Mouse (Mus musculus): Measurements from ENCODE around the gene Cdadc1.
A peak's percentile ranks its signal among the peaks of the same experiment; 100 is the strongest.

Gene Cdadc1

DNA sequence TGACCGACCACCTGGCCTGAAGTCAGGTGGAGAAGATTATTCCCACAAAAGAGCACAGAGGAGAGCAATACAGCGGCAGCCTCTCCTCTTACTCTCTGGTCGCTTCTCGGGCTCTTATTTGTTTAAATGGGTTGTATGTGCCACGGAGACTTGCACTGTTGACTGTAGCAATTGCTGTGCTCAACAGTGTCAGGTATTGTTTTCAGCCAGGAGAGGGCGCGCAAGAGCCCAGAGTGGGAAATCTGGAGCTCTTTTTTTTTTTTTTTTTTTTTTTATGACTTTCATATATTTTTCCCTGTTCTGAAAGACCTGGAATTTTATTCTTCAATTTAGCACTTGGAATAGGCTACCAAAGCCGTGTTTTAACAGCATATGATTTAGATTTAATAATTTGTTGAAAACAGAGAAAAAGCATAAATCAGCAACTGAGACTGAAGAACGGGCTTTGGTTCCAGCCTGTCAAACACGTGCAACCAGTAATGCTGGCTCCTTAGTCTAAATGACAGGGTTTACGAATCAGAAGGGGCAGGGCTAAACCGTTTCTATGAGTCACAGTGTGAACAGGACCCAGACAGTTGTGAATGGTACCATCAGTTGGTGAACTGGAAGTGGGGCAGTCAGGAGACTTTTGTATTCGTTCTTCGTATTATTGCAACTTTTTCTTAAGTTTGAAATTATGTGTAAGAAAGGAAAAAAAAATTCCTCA is 15.3 kb upstream of the Cdadc1 start:
- DNase-seq (ENCODE audit: low read depth), result peak; percentile 72

DNA sequence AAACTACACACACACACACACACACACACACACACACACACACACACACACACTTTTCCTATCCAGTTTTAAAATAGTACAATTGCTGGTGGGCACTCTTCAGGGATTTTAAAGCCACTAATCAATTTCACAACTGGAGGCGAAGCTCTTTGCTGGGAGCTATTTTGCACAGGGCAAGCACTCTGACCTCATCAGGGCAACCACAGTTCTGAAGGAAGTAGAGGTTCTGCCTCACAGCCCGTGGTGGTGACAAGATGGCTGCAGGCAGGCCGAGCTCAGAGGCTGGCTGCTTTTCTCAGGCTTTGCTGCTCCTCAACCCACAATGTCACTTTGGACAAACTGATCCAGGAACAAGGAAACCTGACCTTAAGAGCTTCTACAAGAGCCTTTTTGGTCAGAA is 9.3 kb upstream of the Cdadc1 start:
- DNase-seq (ENCODE audit: low read depth), result no peak

DNA sequence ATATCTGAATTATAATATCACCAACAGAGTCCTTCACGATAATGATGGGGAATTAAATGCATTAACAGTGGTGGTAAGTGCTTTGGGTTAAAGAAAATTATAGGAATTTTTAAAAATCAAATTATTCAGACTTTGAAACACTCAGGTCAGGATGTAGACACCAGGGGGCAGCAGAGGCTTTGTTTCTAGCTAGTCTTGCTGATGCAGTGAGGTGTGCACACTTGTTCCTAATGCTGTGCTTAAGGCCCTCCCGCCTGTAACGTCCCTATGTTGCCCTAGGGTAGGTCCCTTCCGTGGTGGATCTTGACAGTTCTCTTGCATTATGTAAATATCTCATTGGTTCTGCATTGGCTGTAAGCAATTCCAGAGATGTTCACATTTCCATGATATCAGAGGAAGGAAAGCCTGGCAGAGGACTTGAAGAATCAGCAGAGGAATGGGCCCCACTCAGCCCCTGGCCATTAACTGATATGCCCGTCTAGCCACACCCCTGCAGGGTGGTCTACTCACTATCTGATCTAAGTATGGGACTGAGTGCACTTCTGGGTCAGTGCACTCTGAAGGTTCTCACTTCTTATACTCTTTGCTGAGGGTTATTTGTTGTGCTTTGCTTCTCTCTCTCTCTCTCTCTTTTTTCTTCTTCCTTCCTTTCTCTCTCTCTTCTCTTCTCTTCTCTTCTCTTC is 8.1 kb upstream of the Cdadc1 start:
- DNase-seq (ENCODE audit: low read depth), result peak; percentile 81

DNA sequence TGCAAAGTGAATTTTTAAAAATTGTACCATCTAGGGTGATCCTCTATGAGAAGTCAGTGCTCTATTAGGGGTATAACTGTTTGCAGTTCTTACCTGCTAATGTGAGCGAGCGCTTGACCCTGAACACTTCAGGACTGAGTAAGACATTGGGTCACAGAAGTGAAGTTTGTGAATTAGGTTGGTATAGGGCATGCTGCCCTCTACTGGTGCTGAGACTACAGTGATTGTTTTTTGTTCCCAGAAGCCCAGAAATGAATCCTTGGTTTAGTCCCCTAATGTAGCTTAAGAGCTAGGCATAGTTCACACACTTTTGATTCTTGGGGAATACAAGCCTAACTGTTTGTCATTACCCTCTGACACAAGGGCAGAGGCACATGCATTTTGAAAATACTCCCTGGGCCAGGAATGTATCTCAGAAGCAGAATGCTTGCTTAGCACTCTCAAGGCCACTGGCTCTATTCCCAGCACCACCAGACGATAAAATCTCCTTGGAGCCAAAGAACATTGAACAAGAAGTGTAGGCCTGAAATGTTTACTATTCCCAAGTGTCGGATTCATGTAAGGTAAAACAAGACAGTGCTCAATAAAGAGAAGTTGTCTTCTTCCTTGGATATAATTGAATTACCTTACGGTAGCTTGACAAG is 6.4 kb upstream of the Cdadc1 start:
- peak; percentile 61 for DNase-seq (ENCODE audit: low read depth)

DNA sequence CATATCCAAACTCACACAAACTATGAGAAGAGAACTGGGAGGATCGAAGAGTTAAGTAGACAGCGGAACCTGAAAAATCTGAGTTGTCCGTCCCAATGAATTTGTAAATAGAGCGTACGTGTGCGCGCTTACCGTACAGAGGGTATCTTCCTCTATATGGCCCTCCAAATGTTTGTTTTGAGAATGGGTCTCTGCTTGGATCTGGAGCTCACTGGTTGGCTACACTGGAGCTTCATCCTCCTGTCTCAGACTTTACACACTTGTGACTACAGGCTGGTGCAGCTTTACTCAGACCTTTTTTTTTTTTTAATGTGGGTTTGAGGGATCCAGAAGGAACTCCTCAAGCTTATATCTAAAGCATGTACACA is 485 bp upstream of the Cdadc1 start:
- DNase-seq (ENCODE audit: low read depth), result no peak

DNA sequence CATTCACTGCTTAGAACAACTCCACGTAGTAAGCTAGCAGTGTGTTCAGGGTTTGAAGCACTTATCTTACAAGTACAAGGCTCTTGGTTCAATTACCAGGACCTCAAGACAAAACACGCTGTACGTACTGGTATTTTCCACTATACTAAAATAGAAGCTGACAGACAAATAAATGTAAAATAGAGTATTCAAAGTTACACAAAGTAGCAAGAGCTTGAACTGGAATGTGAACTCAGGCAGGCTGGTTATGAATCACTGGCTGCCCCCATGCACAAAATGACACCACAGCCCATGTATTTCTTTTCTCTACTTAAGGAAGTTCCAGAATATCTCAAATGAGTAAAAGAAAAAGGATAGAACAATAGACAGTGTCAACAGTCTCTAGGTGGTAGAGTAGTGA is 2.8 kb downstream of the Cdadc1 start:
- no peak for DNase-seq (ENCODE audit: low read depth)

DNA sequence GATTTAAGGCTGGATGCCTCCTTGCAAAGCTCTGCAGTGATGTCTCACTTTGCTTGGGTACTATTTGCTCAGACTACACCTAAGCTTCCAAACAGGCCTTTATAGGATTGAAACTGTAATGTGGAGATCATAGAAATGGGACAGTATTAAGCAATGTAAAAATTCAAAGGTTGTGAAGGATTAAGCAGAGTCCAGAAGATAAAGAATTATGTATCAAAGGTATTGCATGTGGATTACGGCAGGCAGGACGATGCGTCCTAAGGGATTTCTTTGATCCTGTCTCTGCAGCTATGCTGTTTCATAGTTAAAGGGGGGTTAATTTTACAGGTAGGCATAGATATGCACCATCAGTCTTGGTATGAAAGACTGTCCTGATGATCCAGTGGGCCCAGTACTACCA is 5.2 kb downstream of the Cdadc1 start:
- no peak for DNase-seq (ENCODE audit: low read depth)

DNA sequence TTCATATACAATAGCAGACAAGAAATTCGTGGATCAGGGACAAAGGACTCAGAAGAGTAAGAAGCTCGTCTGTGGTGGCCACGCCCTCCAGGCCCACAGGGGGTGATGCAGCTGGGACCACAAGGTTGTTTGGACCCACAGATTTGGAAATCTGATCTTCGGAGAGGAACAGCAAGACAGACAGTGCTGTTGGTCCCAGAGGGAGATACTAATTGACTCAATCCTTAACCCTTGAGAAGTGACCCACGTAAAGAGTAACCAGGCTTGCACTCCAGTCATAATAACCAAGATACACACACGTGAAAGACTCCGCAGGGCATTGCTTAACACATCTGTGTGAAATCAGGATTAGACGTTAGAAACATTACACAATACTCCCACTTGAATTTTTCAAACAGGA is 5.9 kb downstream of the Cdadc1 start:
- DNase-seq (ENCODE audit: low read depth), result no peak

DNA sequence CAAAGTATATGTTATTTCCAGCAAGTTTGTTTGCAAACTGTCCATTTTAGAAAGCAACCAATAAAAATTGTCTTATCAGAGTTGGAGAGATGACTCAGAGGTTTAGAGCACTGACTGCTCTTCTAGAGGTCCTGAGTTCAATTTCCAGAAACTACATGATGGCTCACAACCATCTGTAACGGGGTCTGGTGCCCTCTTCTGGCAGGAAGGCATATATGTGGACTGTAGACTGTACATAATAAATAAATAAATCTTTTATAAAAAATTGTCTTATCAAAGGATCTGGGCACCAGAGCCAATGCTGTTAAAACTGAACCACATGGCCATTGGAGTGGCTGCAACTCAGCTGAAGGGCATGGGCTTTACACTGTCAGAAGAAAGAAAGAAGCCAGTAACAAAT is 7.1 kb downstream of the Cdadc1 start:
- peak; percentile 68 for DNase-seq (ENCODE audit: low read depth)

DNA sequence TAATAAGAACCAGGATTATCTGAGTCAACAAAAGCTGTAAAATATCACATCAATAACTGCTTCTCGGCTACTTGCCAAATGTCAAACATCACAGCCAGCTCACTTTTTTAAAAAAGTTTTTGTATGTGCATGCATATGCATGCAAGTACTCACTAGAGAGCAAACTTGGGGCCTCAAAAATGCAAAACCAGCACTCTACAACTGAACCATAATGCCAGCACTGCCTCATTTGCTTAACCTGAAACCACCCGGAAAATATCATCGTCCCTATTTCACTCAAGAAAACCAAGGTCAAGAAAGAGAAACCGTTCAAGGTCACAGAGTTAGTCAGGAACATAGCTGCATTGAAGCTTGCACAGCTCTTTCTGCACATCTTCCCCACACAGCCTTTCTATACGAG is 21.4 kb downstream of the Cdadc1 start:
- DNase-seq (ENCODE audit: low read depth), result no peak

DNA sequence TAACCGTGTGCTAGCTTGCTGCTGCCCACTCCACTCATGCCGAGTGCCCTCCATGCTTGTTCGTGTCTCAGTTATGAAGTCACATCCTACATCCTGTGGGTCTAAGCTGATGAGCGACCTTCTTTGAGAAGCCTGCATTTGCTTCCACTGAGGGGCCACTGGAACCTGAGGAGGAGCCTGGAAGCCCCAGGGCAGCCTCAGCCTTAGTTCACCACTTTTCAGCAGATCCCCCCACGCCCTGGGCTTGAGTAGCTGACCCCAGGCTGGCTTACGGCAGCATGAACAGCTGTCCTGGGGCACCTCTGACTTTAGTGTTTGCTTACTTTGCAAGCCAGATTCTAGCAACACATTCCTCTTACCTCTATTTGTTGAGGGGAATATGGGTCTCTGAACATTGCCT is 31.0 kb downstream of the Cdadc1 start:
- DNase-seq (ENCODE audit: low read depth), result no peak

DNA sequence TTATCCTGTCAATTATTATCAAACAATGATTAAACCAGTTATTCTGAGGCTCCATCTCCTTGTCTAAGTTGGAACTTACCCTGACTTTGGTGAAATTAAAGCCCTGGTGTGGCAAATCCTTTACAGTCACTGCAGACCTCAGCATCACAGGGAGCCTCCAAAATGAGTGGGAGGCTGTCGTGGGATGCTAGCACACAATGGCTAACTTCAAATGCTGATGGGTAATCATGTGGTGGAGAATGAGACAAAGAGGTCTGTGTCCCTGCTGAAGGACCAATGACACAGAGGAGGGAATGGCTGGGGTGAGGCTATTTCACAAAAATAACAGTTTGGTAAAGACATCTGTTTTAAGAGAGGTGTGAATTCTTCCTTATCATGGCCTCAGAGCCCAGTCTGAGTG is 39.9 kb downstream of the Cdadc1 start:
- no peak for DNase-seq (ENCODE audit: low read depth)

DNA sequence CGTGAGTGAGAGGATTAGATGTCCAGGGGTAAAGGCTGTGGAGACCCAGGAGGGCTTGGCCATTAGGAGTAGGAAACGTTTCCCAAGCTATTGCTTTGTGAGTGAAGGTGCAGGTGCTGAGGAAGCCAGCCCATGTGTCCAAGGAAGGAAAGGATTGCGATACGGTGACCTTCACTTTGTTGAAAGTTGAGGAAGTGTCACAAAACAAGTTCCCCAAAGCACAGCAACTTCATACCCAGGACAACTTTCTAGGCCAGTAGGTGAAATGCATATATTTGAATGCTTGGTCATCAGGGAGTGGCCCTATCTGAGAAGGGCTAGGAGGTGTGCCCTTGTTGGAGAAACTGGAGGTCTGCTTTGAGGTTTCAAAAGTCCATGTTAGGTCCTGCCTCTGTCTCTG is 40.7 kb downstream of the Cdadc1 start:
- no peak for DNase-seq (ENCODE audit: low read depth)

DNA sequence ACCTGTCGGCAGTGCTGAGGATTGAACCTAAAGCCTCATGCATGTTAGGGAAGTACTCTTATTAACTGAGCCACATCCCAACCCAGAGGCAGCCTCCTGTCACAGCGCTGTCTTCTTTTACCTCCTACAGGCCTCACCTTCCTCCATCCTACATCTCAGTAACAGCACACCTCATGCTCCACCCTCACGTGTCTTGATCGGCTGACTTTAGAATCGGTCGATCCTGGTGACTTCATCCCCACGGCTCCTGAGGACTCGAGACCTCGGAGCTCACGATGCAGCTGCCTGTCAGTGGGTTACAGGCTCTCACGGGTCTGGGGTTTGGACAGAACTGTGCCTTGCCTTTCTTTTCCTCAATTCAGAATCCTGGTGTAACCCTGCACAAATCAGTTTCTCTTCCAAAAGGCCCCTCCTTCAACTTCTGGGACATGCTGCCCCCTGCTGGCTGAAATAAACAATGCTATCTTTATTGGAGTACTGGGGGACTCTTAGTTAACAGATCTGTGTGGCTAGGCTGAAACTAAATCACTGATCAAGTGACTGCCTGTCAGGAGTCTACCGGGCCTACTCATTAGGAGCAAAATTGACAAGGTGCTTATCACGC is 41.7 kb downstream of the Cdadc1 start:
- DNase-seq (ENCODE audit: low read depth), result peak; percentile 87

DNA sequence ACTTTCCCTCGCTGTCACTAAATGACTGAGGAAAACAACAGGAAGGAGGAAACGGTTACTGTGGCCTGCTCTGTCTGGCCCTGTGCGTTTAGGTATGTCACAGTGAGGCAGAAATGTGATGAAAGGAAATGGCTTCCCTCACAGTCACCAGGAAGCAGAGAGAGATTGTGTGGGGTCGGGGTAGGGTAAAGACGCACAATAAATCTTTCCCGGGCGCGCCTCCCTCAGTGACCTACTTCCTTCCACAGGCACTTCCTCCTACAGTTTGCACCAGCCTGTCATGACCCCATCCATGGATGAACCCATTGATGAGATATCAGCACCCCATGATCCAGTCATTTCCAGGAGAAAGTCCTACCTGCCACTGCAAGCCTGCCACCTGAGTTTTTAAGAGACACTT is 42.7 kb downstream of the Cdadc1 start:
- DNase-seq (ENCODE audit: low read depth), result peak; percentile 37

DNA sequence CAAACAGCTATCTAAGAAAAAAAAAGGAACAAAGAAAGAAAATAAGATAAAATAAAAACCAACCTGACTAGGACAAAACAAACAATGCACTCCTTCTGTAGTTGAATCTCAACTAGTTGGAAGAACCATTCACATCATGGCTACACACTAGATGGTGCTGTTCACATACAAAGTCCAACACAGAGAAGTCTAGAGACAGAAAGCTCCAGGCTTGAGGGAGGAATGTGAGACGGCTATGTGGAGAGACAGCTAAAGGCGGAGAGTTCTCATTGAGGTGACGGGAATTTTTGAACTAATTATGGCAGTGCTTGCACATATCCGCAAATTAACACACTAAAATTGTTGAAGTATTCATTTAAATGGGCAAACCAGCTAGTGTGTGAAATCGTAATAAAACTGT is 43.7 kb downstream of the Cdadc1 start:
- DNase-seq (ENCODE audit: low read depth), result peak; percentile 13

DNA sequence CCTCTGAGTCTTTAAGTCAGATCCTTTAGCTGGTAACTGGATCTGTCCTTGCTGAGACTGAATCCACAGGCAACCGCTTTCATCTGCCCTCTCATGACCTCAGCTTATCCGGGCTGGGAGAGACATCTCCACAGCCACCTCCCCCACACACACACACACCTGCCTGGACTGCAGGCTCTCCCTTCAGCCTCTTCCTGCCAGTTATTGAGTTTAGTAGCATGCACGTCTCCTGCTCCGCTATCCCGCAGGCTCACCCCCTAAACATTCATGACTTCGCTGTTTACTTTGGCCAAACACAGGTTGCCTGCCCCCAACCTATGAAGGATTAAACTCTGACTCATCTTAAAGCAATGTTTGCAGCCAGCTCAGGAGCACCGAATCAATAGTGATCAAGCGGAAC is 45.8 kb downstream of the Cdadc1 start:
- DNase-seq (ENCODE audit: low read depth), result no peak

DNA sequence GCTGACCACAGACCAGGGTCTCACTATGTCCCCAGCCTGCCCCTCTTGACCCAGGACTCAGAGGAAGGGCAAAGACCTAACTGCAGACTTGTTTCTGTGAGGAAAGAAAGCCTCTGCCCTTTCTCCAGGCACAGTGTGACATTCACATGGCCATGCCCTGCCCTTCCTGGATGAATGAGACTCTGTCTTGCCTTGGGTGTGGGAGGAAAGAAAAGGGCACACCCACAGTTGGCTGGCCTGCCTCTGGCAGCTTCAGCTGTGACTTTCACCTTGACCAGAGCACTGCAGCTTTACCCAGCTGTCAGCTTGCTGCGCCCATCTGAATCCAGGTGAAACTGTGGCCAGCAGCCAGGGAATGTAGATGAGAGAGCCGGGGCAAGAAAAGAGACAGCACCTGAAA is 46.9 kb downstream of the Cdadc1 start:
- DNase-seq (ENCODE audit: low read depth), result no peak

DNA sequence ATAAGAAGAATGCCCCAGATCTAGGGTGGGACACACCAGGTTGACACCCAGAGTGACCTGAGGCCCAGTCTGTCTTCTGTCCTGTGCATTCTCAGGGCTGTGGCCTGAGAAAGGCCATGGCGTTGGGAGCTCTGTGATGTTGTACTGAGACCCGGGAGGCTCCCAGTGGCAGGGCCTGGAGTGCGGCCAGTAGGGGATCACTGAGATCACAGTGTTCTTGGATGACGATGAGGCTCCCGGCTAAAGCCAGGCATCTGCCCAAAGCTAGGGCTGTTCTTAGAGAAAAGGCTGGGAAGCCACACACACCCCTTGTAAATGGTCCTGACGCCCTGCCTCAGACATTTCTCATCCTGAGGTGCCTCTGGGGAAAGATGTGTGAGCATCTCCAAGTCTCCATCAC is 48.7 kb downstream of the Cdadc1 start:
- no peak for DNase-seq (ENCODE audit: low read depth)

DNA sequence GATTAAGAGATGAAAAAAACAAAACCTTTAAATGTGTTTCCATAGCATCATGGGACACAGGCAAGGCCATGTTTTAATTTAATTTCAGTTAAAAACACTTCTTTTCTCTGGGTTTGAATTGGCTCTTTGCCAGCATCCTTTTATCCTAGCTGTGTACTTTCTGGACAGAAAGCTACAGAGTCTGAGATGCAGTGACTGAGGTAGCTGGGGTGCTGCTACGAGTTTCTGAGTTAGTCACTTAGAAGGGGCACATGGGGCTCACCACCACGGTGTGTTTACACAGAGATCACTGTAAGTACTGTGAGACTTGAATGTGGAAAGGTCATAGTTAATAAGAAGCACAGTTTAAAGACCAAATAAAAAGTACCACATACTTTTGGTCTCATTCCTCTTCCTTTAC is 49.2 kb downstream of the Cdadc1 start:
- no peak for DNase-seq (ENCODE audit: low read depth)

DNA sequence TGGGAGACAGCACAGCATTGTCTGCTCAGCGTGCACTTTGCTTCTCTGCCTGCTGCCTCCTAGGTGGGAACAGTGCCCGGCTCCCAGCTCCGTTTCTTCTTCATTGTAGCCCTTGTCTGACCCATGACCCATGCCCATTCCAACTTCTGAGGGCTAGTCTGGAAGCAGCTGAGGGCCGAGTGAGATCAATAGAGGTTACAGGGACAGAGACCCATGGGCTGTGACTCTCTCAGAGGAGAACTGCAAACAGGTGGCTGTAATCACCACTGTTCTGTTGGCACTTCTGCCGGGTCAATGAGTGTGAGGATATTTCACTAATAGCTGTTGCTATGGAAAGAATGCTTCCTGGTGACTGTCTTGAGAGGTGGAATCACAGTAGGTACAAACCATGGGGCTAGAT is 50.2 kb downstream of the Cdadc1 start:
- no peak for DNase-seq (ENCODE audit: low read depth)

DNA sequence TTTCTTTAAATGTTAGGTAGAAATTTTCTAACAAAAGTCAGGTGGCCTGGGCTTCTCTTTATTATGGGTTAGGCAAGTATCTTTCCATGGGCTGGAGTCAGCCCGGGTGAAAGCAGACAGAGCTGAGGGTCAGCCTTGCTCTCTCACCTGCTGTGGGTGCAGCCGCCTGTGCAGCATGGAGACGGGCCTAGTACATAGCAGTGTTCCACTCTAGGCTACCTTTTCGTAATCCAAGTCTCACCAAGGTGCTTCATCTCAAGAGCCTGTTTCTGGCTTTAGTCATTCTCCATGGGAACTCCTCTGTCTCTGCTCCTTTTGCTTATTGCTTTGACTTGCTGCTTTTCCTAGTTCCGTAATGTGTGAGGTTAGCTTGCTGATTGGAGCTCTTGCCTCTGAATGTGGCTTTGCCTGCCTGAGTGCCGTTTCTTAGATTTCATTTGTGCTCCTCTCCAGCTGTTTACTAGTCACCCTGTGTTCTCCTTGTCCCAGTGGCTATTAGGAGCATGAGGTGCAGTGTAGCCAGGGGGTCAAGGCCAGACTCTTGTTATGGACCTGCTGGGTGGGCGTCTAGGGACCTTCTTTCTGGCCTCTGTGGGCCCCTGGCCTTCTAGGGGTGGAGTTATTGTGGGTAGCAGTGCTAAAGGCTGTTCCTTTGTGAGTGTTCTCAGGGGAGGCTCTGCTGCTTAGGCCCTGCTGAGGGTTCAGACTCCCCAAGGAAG is 51.4 kb downstream of the Cdadc1 start:
- DNase-seq (ENCODE audit: low read depth), result no peak

DNA sequence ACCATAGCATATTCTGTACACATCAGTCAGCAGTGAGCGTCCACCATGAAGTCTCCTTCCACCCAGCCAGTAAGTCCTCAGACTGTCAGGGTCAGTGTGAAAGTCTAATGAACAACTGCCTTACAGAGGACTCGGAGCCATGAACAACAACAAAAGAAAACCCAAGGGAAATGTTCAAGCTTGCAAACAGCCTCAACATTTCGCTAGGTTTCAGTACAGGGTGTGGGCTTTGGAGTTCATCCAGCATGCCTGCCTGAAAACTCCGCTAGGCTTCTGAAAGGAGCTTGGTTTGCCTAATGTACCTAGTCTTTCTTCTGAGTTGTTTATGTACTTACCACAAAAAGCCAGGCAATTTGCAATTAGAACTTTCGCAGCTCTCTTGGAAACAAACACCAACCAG is 53.8 kb downstream of the Cdadc1 start:
- no peak for DNase-seq (ENCODE audit: low read depth)

All from induced T-regulatory cell, adult 2 months (primary cell).